Mouse (Mus musculus): ENCODE results near the gene Gsk3b.

DNA sequence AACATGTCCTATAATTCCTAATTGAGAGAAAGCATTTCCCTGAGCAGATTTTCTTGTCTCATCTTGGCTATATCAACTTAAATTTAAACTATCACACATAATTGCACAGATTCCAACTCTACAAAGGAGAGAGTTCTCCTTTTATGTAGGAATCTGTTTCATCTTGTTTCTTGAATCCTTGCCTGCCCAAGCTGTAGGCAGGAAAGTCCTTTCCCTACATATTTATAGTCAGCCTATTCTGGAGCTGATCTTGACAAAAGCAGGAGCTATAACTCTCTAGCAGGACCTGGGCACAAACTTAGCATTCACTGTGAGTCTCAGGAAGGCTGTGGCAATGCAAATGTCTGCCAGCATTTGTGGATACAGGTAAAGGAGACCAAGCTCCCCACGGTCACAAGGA lies 46.6 kb upstream of the Gsk3b start:
- no peak for TF ChIP-seq CTCF (IDR thresholded peaks at IDR 0.05)
- TF ChIP-seq EP300 (IDR thresholded peaks at IDR 0.05), result no peak

Measured in lung, postnatal 0 days (tissue).